Mouse (Mus musculus): Measurements from ENCODE around the gene Mtap.

The Mtap gene

DNA sequence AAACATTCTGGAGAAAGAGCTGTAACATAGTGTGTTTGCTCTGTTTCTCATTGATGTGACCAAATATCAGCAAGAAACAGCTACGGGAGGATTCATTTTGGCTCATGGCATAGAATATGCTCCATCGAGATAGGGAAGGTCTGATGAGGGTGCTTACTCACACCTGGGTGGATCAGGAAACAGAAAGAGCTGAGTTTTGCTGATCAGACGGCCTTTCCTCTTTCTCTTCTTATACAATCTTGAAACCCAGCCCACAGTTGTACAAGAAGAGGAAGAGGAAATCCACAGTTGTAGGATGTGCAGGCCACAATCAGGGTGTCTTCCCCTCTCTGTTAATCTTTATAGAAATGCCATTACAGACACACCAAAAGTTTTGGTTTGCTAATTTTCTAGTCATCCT, 75.3 kb downstream of the Mtap start:
- no peak for DNase-seq (ENCODE audit: low spot score)
